Comparison of ENCODE assay signal across 9 mouse cellular contexts in genomic region chr5:138848102-138848501, GRCm38 (mm10). TPM values are rescaled to one million over a fixed set of nuclear protein-coding genes. Genes with fewer than 3 reads are reported as not detected.
DNase-seq lines count a peak whose midpoint lies in the region; ATAC-seq and TF ChIP-seq lines count a peak whose summit lies in the region.
"Had no signal": no experiment of that assay in that cellular context is flagged by ENCODE, and none has a peak within 500 bp of the region (broad histone marks: within the 10 kb centered on the region; RNA-seq: fewer than 3 reads in every experiment).

No protein-coding gene starts in this region.

- no peak for TF ChIP-seq EP300 in ES-Bruce4 (IDR thresholded peaks at IDR 0.05; ENCODE audit: insufficient read depth, low read depth, low read length)
- TF ChIP-seq EP300 in liver, postnatal 0 days (IDR thresholded peaks at IDR 0.05; ENCODE audit: low read depth), result no peak

- peak; percentile 95 for TF ChIP-seq CTCF in ES-Bruce4 (IDR thresholded peaks at IDR 0.05; ENCODE audit: low read depth, low read length)
- peak; percentile 97 for TF ChIP-seq CTCF in liver, postnatal 0 days (IDR thresholded peaks at IDR 0.05; ENCODE audit: low read depth)
- TF ChIP-seq CTCF in olfactory bulb, adult 2 months (IDR thresholded peaks at IDR 0.05; ENCODE audit: insufficient read depth, low read depth, low read length), result peak; percentile 92

- H3K9ac ChIP-seq in ES-Bruce4 (ENCODE audit: low read depth, poor library complexity, severe bottlenecking), result no peak overlapping the region
- H3K9ac ChIP-seq in forebrain, embryonic 14.5 days (ENCODE audit: low read length), result no peak overlapping the region
- H3K9ac ChIP-seq in liver, postnatal 0 days (replicated peaks), result no peak overlapping the region

- 9% methylated on average over 7 of the region's 7 CpGs for WGBS in forebrain, embryonic 14.5 days
- WGBS in liver, postnatal 0 days (ENCODE audit: insufficient replicate concordance), result 7% methylated on average over 7 of the region's 7 CpGs
- WGBS in olfactory bulb, adult 2 months, result 10% methylated on average over 7 of the region's 7 CpGs

- intact Hi-C loops in heart, postnatal 14 days (cut with DNase I), result loop anchor here (1.0 kb wide), 2 partner anchors 237 to 331 kb away; no protein-coding TSS in a partner anchor

- ATAC-seq in cerebellum, adult (ENCODE audit: insufficient number of reproducible peaks, low FRiP score, low TSS enrichment), result peak; percentile 66; the same call in 1 of the 2 replicates
- ATAC-seq in forebrain, embryonic 14.5 days, result peak; percentile 83
- ATAC-seq in liver, postnatal 0 days, result peak; percentile 83

- no peaks in the 10 kb centered on the region for H3K4me1 ChIP-seq in ES-Bruce4 (ENCODE audit: control insufficient read depth, insufficient read depth, low read length)
- no peaks in the 10 kb centered on the region for H3K4me1 ChIP-seq in forebrain, embryonic 14.5 days (ENCODE audit: control insufficient read depth, insufficient read depth, low read length)
- H3K4me1 ChIP-seq in liver, postnatal 0 days (ENCODE audit: insufficient read depth), result no peaks in the 10 kb centered on the region
- H3K4me1 ChIP-seq in olfactory bulb, adult 2 months (ENCODE audit: control insufficient read depth, insufficient read depth, low read length), result peaks cover 10% of the 10 kb centered on the region

- H3K4me3 ChIP-seq in ES-Bruce4 (ENCODE audit: low read depth, low read length), result no peak overlapping the region
- no peak overlapping the region for H3K4me3 ChIP-seq in forebrain, embryonic 14.5 days (ENCODE audit: low read depth, low read length)
- H3K4me3 ChIP-seq in liver, postnatal 0 days (ENCODE audit: low read depth, low read length), result no peak overlapping the region
- H3K4me3 ChIP-seq in olfactory bulb, adult 2 months (ENCODE audit: insufficient read depth, low read depth, low read length), result no peak overlapping the region

- no peak overlapping the region for H3K27ac ChIP-seq in ES-Bruce4 (ENCODE audit: insufficient read depth, low read length)
- no peak overlapping the region for H3K27ac ChIP-seq in forebrain, embryonic 14.5 days (ENCODE audit: low read depth, low read length)
- no peak overlapping the region for H3K27ac ChIP-seq in liver, postnatal 0 days (ENCODE audit: low read depth)
- H3K27ac ChIP-seq in olfactory bulb, adult 2 months (ENCODE audit: insufficient read depth, low read depth, low read length), result no peak overlapping the region
- H3K27ac ChIP-seq: macrophage had no signal

- peak; percentile 89 for DNase-seq in forebrain, embryonic 14.5 days (ENCODE audit: low spot score)
- DNase-seq in heart, postnatal 14 days, result peak; percentile 89 to 93
- peak; percentile 95 for DNase-seq in layer of hippocampus, adult 11-12 months (ENCODE audit: low spot score)
- peak; percentile 90 for DNase-seq in liver, postnatal 0 days
- DNase-seq in thymus, adult 18-20 months, result peak; percentile 50 to 60

- no peaks in the 10 kb centered on the region for H3K27me3 ChIP-seq in ES-Bruce4 (ENCODE audit: control insufficient read depth, insufficient read depth, low read length, poor library complexity, severe bottlenecking)
- H3K27me3 ChIP-seq in forebrain, embryonic 14.5 days (replicated peaks; ENCODE audit: control insufficient read depth, insufficient read depth, low read length), result no peaks in the 10 kb centered on the region
- H3K27me3 ChIP-seq in liver, postnatal 0 days (ENCODE audit: insufficient read depth, low read length), result no peaks in the 10 kb centered on the region

- no peak overlapping the region for H3K4me2 ChIP-seq in forebrain, embryonic 14.5 days (ENCODE audit: low read length)
- no peak overlapping the region for H3K4me2 ChIP-seq in liver, postnatal 0 days (ENCODE audit: low read depth, low read length)

- H3K9me3 ChIP-seq in ES-Bruce4 (replicated peaks; ENCODE audit: control insufficient read depth, insufficient read depth, low read length, poor library complexity, severe bottlenecking), result no peaks in the 10 kb centered on the region
- H3K9me3 ChIP-seq in forebrain, embryonic 14.5 days (replicated peaks; ENCODE audit: control insufficient read depth, low read length), result no peaks in the 10 kb centered on the region
- H3K9me3 ChIP-seq in liver, postnatal 0 days (ENCODE audit: low read length), result no peaks in the 10 kb centered on the region

- TF ChIP-seq POLR2A in ES-Bruce4 (IDR thresholded peaks at IDR 0.05; ENCODE audit: insufficient read depth, low read length), result no peak
- no peak for TF ChIP-seq POLR2A in olfactory bulb, adult 2 months (IDR thresholded peaks at IDR 0.05; ENCODE audit: insufficient read depth, low read depth, low read length)

- H3K36me3 ChIP-seq in ES-Bruce4 (ENCODE audit: control insufficient read depth, insufficient read depth, low read length, poor library complexity, severe bottlenecking), result no peaks in the 10 kb centered on the region
- no peaks in the 10 kb centered on the region for H3K36me3 ChIP-seq in forebrain, embryonic 14.5 days (ENCODE audit: control insufficient read depth, insufficient read depth, low read length)
- H3K36me3 ChIP-seq in liver, postnatal 0 days (replicated peaks; ENCODE audit: insufficient read depth, low read length), result no peaks in the 10 kb centered on the region

RNA-seq across cellular contexts. Expression of gene Gm5294, which starts 28.2 kb away (rescaled TPM):
- not detected in 2 replicates for polyA plus RNA-seq in ES-Bruce4 (2011; ENCODE audit: insufficient read depth, insufficient read length, low read depth, missing spikeins)
- polyA plus RNA-seq in forebrain, embryonic 14.5 days (2014; fragmentation: Nextera tagmentation; extraction: Ambion mirVana), result not detected in 2 replicates
- total RNA-seq in heart, postnatal 14 days (2021), result not detected
- polyA plus RNA-seq in liver, postnatal 0 days (2015; fragmentation: Nextera tagmentation; extraction: Ambion mirVana), result not detected in 2 replicates
- polyA plus RNA-seq in olfactory bulb, adult 2 months (2012; ENCODE audit: insufficient read depth, insufficient read length, low replicate concordance, missing spikeins), result not detected in 2 replicates
- polyA plus RNA-seq: macrophage had no signal
